Mouse (Mus musculus) olfactory bulb, adult 2 months (tissue): ENCODE measurements around the gene Ephb2.

ENCODE experiments used
- CTCF ChIP-seq: fragments of 200-500 bp; IDR thresholded peaks from 2 replicates; pipeline ENCODE4 v1.5.1; 2012; ENCODE audit warnings: low read depth, mild to moderate bottlenecking, low read length, moderate library complexity; ENCODE audit not compliant: insufficient read depth
- POLR2A ChIP-seq: fragments of 200-500 bp; IDR thresholded peaks from 2 replicates; pipeline ENCODE4 v1.6.1; 2012; ENCODE audit warnings: mild to moderate bottlenecking, low read depth, low read length, moderate library complexity; ENCODE audit not compliant: insufficient read depth

GRCm38 (mm10) chr4:136775903-136776302 lies 59.9 kb downstream of the Ephb2 start:
- TF ChIP-seq CTCF = no peak
- TF ChIP-seq POLR2A = no peak
